Mouse (Mus musculus) cerebellum, adult 11 months (tissue): ENCODE measurements at regions not wholly inside any gene's neighbourhood (a gene's known extent, or its start where the extent isn't known, plus 50 kb on each side); places are given as distances from the start of the nearest gene placed in this dataset.

Experiments used
- DNase-seq: peaks from one replicate; pipeline ENCODE4 v3.0.0; 2022

DNA sequence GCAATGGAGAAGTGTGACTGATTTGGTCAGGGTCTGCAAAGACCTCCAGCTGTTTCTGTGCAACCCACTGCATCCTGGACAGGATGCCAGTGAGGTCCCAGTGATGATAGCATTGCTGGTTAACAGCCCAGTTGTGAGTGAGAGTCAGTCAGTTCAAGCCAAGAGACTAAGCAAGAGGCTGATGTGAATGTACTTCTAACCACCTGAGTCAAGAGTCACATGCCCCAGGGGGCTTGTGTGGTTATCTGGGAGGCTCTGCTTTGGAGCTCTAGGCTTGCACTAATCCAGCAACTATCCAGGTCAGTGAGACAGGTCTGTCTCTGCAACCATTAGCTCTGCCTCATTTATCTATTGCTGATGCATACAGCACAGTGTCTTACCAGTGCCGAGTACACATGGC is 55.5 kb upstream of the Irf2bp2 start:
- no peak for DNase-seq

- DNase-seq: no peak
Observed at GRCm38 (mm10) chr8:126647350-126647749, 53.6 kb upstream of the Irf2bp2 start.

GRCm38 (mm10) chr8:126646604-126647311 is 53.0 kb upstream of the Irf2bp2 start:
- no peak for DNase-seq

DNA sequence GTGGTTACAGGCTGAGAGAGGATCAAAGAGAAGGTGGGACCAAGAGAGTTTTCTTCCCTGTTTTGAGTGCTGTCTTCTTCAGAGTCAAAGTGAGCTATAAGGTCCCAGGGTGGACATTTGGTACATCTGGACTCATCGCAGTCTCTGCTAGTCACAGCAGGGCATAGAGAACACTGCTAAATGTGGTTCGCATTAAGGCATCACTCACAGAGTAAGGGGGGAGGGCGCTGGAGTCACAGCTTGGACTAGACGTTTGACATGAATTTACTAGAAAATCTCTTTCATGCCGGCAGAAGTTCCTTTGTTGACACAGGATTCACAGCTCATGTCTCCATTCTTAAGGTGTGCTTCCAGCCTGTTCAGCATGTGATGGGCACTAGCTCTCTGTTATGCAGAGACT is 50.4 kb upstream of the Irf2bp2 start:
- DNase-seq: no peak
